Mouse (Mus musculus): ENCODE measurements at regions not wholly inside any gene's neighbourhood (a gene's known extent, or its start where the extent isn't known, plus 50 kb on each side); places are given as distances from the start of the nearest gene placed in this dataset.
"Not testable (repeated sequence)": the region's sequence is repeated elsewhere in the genome, so short reads cannot be mapped to it uniquely, and the experiment has no call there.

DNA sequence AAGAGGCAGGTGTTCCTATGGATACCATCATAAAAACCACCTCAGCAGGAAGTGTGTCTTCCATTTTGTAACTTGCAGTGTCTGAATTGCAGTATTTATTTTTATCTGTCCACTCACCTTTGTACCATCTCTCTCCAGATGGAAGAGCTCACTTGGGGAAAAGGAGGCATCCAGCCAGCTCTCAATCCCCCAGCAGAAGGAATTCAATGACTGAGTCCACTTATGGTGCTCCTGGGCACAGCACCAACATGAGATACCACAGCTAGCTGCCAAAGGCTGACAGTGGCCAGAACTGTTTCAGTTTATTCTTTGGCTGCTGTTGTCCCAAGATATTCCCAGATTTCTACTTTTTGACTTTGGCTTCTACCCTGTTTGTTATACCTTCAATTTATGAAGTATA is 136.6 kb upstream of the Rps6ka3 start:
- no peak for DNase-seq

DNA sequence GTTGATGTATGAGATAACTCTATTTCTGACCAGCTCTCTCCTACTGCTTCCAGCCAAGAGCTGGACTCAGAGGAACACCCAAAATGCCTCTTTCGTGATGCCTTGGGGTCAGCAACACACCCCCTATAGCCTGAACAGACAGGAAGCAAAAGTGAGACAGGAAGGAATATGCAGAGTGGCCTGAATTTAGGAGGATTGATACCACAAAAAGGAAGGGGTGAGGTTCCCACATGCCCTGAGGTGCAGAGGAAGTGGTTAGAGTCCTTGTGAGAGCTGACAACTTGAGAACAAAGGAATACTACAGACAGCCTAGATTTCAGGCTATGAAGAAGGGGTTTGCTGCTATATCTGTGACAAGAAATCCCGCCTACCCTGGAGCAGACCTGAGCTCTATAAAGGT is 129.6 kb upstream of the Rps6ka3 start:
- DNase-seq, result no peak

DNA sequence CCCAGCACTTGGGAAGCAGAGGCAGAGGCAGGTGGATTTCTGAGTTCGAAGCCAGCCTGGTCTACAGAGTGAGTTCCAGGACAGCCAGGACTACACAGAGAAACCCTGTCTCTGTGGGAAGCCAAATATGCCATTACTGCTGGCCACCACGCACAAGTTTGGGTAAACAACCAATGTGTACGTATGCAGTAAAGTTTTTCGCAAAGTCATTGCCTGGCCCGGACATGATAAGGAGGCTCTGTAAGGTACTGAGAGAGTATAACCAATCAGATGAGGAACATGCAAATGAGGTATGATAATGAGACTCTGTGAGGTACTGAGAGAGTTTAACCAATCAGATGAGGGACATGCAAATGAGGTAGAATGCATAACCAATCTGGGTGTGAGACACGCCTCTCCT is 99.5 kb upstream of the Rps6ka3 start:
- DNase-seq, result not testable (repeated sequence)

DNA sequence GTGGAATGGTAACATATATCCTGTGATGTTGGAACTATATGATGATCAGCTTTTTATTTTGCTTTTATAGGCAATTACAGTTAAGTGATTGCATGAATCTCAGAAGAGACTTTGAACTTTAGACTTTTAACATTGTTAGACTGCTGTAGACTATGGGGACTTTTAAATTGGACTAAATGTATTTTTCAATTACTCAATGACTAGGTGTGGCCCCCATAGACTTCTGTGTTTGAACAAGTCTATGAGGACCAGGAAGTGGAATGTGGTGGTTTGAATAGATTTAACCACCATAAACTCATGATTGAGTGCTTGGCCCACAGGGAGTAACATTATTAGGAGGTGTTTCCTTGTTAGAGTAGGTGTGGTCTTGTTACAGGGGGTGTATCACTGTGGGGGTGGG is 93.9 kb upstream of the Rps6ka3 start:
- DNase-seq, result no peak

DNA sequence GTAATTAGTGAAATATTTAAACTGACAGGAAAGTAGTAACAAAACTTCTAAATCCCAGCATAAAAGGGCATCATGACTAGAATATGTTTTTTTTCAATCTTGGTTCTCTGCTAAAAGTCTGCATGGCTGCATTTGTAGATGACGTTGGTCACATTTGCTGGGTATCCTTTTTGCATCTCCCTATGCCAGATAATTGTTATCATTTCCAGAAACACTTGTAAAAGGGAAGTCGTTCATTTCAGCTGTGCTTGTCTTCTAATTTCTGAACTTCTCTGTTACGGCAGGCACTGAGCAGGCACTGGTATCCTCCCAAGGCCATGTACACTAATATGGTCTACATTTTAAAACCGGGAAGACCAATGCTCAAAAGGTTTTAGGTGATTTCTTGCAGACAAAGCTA is 69.6 kb upstream of the Rps6ka3 start:
- no peak for DNase-seq

DNA sequence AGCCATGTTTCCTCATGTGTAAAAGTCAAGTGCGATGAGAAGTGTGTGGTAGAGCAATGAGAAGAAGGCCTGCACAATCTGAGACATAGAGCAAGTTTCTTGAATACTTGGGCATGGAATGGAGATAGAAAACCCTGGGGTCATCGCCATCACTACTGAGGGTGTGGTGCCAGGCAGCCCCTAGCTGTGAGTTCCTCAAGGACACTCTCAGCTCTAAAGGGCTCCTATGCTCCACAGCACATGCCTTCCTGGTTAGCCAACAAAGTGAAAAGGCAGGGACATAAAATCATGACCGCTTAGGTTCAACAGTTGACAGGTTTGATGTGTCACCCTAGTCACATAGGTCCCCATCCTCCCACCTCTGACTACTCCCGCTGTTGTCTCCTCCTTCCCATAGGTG is 66.8 kb upstream of the Rps6ka3 start:
- DNase-seq, result no peak

DNA sequence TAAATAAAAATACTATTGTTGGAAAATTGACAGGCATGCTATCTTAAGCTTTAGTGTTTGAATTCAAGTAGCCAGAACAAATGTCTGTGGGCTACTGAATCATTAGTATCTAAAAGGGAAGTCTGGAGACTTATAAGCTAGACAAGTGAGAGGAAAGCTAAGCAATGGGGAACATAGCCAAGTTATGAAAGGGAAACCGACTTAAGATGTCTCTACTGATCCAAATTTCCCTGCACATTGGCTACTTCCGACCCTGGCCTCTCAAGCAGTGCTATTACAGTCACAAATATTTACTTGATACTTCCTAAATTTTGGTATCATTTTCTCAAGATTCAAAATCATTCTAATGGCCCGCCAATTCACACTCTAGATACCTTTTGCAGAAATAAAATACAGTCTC is 65.4 kb upstream of the Rps6ka3 start:
- no peak for DNase-seq

DNA sequence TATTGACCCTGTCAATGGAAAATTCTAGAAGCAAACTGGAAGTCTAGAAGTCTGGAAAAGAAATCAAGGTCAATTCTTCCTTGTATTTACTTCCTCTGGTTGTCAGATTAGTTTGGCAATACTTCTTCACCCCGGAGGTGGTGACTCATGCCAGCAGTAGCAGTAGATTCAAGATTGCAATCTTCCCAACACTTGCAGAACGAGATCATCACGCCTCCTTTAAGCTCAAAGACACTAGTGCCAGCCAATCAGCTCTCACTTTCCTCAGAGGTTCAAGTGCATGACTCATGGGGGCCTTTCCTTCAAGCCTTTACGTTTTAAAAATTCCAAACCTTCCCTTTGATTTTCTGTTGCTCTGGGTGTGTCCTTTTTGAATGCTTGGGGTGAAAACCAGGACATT is 64.9 kb upstream of the Rps6ka3 start:
- no peak for DNase-seq

DNA sequence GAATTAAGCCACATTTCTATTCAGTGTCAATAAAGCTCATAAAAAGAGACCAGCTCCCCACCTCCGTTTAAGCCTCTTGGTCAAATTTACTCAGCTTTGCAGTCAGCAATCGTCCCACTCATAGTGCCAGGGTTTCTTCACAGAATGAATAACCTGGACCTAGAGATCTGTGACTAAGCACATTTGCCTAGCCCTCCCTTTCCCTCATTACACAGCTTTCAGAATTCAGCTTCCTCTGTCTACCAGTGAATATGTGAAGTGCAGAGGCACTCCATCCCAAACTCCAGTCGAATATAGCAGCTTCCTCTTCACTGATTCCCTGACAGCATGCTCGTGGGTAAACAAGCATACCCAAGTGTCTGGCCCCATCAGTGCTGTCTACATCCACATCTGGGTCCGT is 54.3 kb upstream of the Rps6ka3 start:
- no peak for DNase-seq

DNA sequence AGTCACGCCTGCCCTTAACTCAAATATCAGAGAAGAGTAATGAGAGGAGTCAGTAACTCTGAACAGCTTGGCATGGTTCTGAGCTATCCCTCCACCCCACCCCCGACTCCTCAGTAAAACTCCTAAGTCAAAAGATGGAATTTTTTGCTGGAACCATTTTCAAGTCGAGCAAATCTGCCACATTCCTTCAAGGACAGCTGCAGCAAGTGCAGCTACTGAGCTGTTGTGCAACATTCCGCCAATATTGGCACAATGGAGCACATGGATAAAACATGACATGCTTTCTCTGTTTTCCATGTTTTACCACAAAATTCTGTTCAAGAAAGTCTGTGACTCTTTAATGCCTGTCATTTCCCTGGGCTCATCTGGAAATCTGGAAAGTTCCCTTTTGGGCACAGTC is 53.1 kb upstream of the Rps6ka3 start:
- no peak for DNase-seq

DNA sequence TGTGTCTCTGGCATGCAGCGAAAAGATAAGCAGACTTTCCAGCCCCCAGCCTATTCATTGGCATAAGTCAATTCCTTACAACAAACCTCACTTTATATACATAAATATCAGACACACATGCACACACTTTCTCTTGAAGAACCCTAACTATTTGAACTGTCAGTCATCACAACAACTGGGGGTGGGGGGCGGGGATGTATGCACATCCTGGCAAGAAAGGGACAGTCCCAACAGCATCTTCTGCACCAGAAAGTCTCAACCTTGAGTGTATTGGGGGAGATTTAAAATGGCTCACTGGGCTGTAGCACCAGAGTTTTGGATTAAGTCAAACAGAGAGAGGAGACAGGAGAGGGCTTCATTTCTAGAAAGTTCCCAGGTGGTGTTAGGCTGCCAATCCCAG is 50.4 kb upstream of the Rps6ka3 start:
- no peak for DNase-seq

Measured in kidney, adult 8-10 months (tissue).